Mouse (Mus musculus): ENCODE measurements at regions not wholly inside any gene's neighbourhood (a gene's known extent, or its start where the extent isn't known, plus 50 kb on each side); places are given as distances from the start of the nearest gene placed in this dataset.

- no peak for DNase-seq
Observed at GRCm38 (mm10) chr10:98311403-98311802, 584.8 kb upstream of the C030005K15Rik start.

DNA sequence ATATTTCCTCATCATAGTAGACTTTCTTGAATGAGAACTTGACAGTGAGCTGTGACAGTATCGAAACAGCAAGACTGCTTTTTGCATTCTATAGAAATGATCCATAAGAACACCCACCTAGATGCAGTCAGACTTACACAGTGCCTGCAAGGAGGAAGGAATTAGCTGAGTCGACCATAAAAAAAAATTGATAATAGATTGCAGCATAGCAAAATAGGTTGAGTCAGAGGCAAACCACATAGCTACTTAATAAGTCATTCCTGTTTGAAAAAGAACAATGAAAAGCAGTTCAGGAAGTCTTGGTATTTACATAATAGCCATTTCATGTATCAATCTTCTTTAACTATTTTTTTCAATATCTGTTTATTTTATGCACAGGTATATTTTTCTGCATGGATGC lies 591.9 kb upstream of the C030005K15Rik start:
- DNase-seq = no peak

DNA sequence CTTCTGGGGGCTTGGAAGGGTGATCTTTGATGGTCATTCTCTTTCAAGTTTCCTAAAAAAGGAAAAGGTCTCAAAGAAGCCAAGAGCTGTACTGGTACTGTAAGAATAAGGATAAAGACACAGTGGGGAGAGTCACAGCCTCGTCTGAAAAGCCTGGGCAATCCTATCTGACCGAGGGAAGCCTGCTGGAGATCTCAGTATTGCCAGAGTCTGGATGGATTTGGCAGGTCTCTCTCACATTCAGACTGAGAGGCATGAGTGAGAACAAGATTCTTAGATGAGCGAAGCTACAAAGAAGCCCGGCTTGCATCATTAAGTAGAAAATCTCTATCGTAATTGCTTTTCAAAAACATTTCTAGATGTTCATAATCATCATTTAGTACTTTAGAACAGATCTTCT lies 590.4 kb upstream of the Atp2b1 start:
- no peak for DNase-seq

DNA sequence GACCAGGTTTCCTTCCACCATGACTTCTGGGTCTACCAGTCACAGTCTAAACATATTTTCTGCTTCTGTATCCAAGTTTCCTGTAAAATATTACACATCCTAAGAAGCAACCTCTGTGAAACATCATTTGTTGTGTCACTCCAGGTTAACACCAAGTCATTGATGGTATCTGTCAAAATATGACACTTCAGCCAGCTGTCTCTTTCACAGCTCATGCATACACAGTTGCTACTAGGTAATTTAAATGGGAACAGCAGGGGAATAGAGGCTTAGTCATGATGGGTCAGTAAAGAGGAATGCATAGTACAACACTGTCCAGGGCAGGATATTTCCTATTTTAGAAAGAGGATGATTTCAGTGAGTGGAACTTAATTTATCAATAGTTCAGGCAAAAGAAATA lies 589.6 kb upstream of the Atp2b1 start:
- no peak for DNase-seq

DNA sequence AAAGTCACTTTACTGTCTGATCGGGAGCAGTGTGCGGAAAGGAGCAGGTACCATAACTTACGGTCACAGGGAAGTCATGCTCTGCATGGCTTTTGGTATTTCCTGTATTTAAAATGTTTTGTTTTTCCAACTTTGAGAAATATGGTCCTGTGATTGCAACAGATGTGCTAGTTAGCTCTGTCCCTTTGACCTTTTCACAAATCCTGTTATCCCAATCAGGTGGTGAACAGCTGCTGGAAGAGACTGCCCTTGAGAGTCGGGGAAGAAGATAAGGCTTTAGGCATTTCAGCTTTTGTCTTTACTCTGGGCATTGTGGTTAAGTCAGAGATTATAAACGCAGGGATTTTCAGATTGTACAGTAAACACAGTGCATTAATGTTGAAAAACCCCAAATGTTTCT lies 588.5 kb upstream of the Atp2b1 start:
- DNase-seq = no peak

GRCm38 (mm10) chr10:98332682-98333081 lies 581.5 kb upstream of the Atp2b1 start:
- DNase-seq = no peak

- DNase-seq = no peak
Observed at GRCm38 (mm10) chr10:98333411-98334067, 580.7 kb upstream of the Atp2b1 start.

- DNase-seq = no peak
Observed at GRCm38 (mm10) chr10:98343827-98344226, 570.4 kb upstream of the Atp2b1 start.

DNA sequence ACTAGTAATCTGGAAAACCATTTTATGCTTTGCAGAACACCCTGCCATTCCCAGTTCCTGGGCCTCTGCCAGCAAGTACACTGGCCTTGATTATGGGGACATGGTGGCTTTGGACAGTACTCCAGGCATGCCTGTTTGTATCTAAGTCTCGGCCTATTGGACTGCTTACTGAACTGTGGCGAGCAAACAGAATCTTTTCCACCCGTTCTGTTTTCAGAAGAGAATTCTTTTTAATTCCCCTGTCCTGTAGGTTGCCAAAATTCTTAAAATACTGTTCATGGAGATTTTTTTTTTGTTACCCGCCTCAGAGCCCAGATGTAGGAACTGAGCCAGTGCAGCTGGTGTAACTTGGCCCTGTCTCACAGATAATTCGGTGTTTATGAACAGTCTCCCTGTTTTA lies 564.7 kb upstream of the Atp2b1 start:
- no peak for DNase-seq

GRCm38 (mm10) chr10:98350318-98350926 lies 563.8 kb upstream of the Atp2b1 start:
- DNase-seq = no peak

- no peak for DNase-seq
Observed at GRCm38 (mm10) chr10:98352061-98352460, 562.1 kb upstream of the Atp2b1 start.

GRCm38 (mm10) chr10:98354486-98354885 lies 559.7 kb upstream of the Atp2b1 start:
- DNase-seq = no peak

DNA sequence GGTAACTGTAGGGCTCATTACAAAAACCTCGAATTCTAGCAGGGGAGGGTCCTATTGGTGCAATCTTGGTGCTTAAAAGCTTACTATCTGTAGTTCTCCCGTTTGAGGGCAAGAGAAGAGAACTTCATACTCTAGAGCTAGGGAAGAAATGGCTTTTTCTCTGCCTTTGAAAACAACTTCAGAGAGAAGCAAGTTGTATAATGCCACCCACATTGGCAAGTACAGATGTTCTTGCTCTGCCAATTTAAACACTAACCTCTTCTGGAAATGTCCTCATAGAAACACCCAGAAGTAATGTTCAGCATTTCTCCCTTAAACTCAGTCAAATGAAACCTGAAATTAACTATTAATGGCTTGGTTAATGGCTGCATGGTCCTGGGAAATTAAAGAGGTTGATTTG lies 549.6 kb upstream of the Atp2b1 start:
- DNase-seq = no peak

DNA sequence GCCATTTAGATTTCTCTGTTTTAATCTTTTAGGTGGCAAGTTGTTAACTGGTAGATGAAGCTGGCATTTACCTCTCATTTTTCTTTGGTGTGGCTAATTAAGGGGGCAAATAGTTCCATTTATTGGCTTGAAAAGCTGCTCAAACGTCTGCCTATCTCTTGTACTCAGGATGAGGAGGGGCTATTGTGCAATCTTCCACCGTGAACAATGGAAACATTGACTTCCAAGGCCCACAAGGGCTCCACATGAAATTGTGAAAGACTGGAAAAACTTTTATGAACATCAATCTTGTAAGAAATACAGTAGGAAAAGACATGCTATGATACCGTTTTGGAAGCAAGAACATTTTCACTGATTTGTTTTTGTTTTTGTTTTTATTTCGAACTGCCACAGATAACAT lies 541.6 kb upstream of the Atp2b1 start:
- no peak for DNase-seq

DNA sequence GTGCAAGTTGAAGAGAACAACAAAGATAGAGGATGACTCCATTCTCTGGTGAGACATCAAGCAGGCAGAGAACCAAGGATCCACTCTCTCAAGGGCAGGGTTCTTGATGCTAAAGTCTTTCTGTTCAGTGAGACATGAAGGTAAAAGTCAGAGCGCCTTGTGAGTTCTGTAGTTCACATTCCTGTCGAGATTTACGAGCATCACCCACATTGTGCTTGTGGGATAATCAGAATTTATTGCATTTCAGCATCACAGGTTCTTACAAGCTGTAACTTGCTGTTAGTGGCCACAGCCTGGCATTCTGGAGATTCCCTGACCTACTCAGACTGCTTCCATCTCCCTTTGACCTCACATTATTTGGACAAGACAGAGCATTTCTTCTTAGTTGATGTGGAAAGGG lies 540.9 kb upstream of the Atp2b1 start:
- no peak for DNase-seq

DNA sequence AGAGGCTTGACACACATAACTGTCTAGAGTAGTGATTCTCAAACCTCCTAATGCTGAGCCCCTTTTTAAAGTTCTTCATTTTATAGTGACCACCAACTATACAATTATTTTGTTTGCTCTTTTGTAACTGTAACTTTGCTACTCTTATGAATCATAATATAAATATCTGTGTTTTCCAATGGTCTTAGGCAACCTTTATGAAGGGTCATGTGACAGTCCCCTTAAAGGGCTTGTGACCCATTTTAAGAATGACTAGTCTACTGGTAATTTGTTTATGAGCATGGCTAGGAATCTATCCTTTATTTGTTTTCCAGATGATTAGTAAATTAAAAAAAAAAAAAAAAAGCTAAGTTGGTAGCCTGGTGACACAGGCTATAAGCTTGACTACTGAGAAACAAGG lies 539.5 kb upstream of the Atp2b1 start:
- DNase-seq = no peak

GRCm38 (mm10) chr10:98388543-98388942 lies 525.7 kb upstream of the Atp2b1 start:
- no peak for DNase-seq

- no peak for DNase-seq
Observed at GRCm38 (mm10) chr10:98399864-98400263, 514.3 kb upstream of the Atp2b1 start.

- DNase-seq = no peak
Observed at GRCm38 (mm10) chr10:98417807-98418743, 496.1 kb upstream of the Atp2b1 start.

- no peak for DNase-seq
Observed at GRCm38 (mm10) chr10:98424450-98424849, 489.8 kb upstream of the Atp2b1 start.

DNA sequence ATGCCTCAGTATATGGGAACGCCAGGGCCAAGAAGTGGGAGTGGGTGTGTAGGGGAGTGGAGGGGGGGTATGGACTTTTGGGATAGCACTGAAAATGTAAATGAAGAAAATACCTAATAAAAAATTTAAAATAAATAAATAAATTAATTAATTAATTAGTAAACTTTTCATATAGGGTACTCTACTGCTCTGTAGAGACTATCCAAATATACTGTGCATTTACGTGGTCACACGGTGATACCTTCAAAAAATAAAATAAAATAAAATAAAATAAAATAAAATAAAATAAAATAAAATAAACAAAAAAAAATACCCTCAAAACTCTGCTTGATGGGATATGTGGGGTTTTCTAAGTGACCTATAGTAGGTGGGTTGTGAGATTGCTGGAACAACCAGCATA lies 479.2 kb upstream of the Atp2b1 start:
- no peak for DNase-seq

- DNase-seq = no peak
Observed at GRCm38 (mm10) chr10:98461538-98461937, 452.7 kb upstream of the Atp2b1 start.

DNA sequence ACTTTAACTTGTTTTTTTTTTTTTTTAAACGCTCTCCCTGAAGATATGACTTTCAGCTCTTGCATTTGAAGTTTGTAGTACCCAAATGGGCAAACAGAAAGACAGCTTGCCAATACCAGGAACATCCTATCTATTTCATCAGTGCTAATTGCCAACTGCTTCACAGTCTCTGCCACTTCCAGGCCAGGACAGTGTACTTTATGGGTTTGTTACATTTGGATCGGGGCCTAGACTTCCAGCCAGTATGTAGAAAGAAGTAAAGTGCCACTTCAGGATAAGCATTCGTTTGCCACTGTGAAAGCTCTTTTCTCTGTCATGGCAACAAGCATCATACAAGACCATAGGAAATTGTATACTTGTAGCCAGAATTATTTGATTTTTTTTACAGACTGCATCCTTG lies 439.6 kb upstream of the Atp2b1 start:
- no peak for DNase-seq

Data from spleen, adult 18-20 months (tissue).